ENCODE assay signal across 20 mouse cellular contexts in genomic region chr11:120651872-120652271, GRCm38 (mm10). TPM values are rescaled to one million over a fixed set of nuclear protein-coding genes. Genes with fewer than 3 reads are reported as not detected.
DNase-seq lines count a peak whose midpoint lies in the region; ATAC-seq and TF ChIP-seq lines count a peak whose summit lies in the region.
"Had no signal": no experiment of that assay in that cellular context is flagged by ENCODE, and none has a peak within 500 bp of the region (broad histone marks: within the 10 kb centered on the region; RNA-seq: fewer than 3 reads in every experiment).

No protein-coding gene starts in this region.

- no peak for TF ChIP-seq POLR2A in bone marrow, adult 2 months (IDR thresholded peaks at IDR 0.05; ENCODE audit: borderline replicate concordance, control insufficient read depth, low read depth, low read length)

- H3K4me3 ChIP-seq in forebrain, embryonic 11.5 days (ENCODE audit: low read depth, low read length) = no peak overlapping the region
- no peak overlapping the region for H3K4me3 ChIP-seq in forebrain, embryonic 10.5 days
- H3K4me3 ChIP-seq in left cerebral cortex, adult 2 months = no peak overlapping the region
- no peak overlapping the region for H3K4me3 ChIP-seq in bone marrow, adult 2 months (replicated peaks; ENCODE audit: control insufficient read depth, low read depth, low read length)
- H3K4me3 ChIP-seq: forebrain, embryonic 12.5 days; heart, embryonic 10.5 days; intestine, embryonic 15.5 days had no signal

- peaks cover 3% of the 10 kb centered on the region; the same call in 1 of the 2 replicates for H3K4me1 ChIP-seq in forebrain, embryonic 11.5 days (replicated peaks; ENCODE audit: control insufficient read depth, insufficient read depth, low read length)
- peaks cover 12% of the 10 kb centered on the region for H3K4me1 ChIP-seq in forebrain, embryonic 10.5 days
- no peaks in the 10 kb centered on the region; the same call in 1 of the 2 replicates for H3K4me1 ChIP-seq in bone marrow, adult 2 months (ENCODE audit: control insufficient read depth, insufficient read depth, low read length)

- intact Hi-C loops in left cerebral cortex, adult 2 months (cut with DNase I) = loop anchor here (10.0 kb wide), 1 partner anchor 123 kb away; no protein-coding TSS in a partner anchor
- intact Hi-C loops in left cerebral cortex, postnatal 4 days (cut with DNase I) = no loop called here

- H3K4me2 ChIP-seq in forebrain, embryonic 11.5 days (ENCODE audit: low read depth, low read length, severe bottlenecking) = no peak overlapping the region
- H3K4me2 ChIP-seq: forebrain, embryonic 12.5 days; intestine, embryonic 15.5 days had no signal

- H3K36me3 ChIP-seq in forebrain, embryonic 11.5 days (ENCODE audit: control insufficient read depth, insufficient read depth, low read length) = no peaks in the 10 kb centered on the region
- no peaks in the 10 kb centered on the region for H3K36me3 ChIP-seq in forebrain, embryonic 10.5 days (replicated peaks)
- H3K36me3 ChIP-seq: forebrain, embryonic 12.5 days; heart, embryonic 10.5 days; intestine, embryonic 15.5 days had no signal

- ATAC-seq in forebrain, embryonic 11.5 days (replicated peaks; ENCODE audit: low FRiP score) = no peak
- ATAC-seq: intestine, embryonic 15.5 days had no signal

- H3K27ac ChIP-seq in forebrain, embryonic 11.5 days (ENCODE audit: low read depth, low read length) = no peak overlapping the region
- no peak overlapping the region for H3K27ac ChIP-seq in forebrain, embryonic 10.5 days
- no peak overlapping the region for H3K27ac ChIP-seq in left cerebral cortex, adult 2 months
- H3K27ac ChIP-seq in bone marrow, adult 2 months (ENCODE audit: control insufficient read depth, insufficient read depth, low read depth, low read length, poor library complexity) = no peak overlapping the region
- H3K27ac ChIP-seq: forebrain, embryonic 12.5 days; heart, embryonic 10.5 days; intestine, embryonic 15.5 days; macrophage had no signal

- H3K27me3 ChIP-seq in forebrain, embryonic 11.5 days (ENCODE audit: control insufficient read depth, insufficient read depth, low read length) = no peaks in the 10 kb centered on the region; the same call in 1 of the 2 replicates
- H3K27me3 ChIP-seq in forebrain, embryonic 10.5 days (ENCODE audit: poor library complexity, severe bottlenecking) = peaks cover 45% of the 10 kb centered on the region

- 63% methylated on average over 3 of the region's 3 CpGs for WGBS in forebrain, embryonic 11.5 days
- WGBS in forebrain, embryonic 10.5 days = 68% methylated on average over 3 of the region's 3 CpGs
- 77% methylated on average over 3 of the region's 3 CpGs for WGBS in bone marrow, adult 2 months

- DNase-seq in forebrain, embryonic 11.5 days (ENCODE audit: low spot score) = peak; percentile 44
- no peak for DNase-seq in forebrain, embryonic 10.5 days (ENCODE audit: extremely low spot score, low spot score)
- no peak for DNase-seq in left cerebral cortex, adult 2 months (ENCODE audit: extremely low spot score in 1 of 2, low spot score in 2 of 2)
- DNase-seq in left cerebral cortex, postnatal 4 days = no peak
- DNase-seq in 416B (ENCODE audit: low read depth) = peak; percentile 56
- no peak for DNase-seq in thymus, postnatal 36 days
- no peak for DNase-seq in ovary, adult 18-20 months (ENCODE audit: low spot score)
- DNase-seq: B cell, adult 2 months; cerebellum, adult 9-11 months; heart, postnatal 4 days; kidney, postnatal 4 days; midbrain, embryonic 14.5 days had no signal

- H3K9ac ChIP-seq in forebrain, embryonic 11.5 days (ENCODE audit: low read length) = no peak overlapping the region
- H3K9ac ChIP-seq: forebrain, embryonic 12.5 days; intestine, embryonic 15.5 days had no signal

- H3K9me3 ChIP-seq in forebrain, embryonic 11.5 days (ENCODE audit: control insufficient read depth, low read length) = no peaks in the 10 kb centered on the region
- no peaks in the 10 kb centered on the region for H3K9me3 ChIP-seq in forebrain, embryonic 10.5 days
- H3K9me3 ChIP-seq: forebrain, embryonic 12.5 days; heart, embryonic 10.5 days; intestine, embryonic 15.5 days had no signal

- peak; percentile 31 for TF ChIP-seq CTCF in left cerebral cortex, adult 2 months (IDR thresholded peaks at IDR 0.05)
- peak; percentile 32; the same call in 1 of the 2 replicates for TF ChIP-seq CTCF in bone marrow, adult 2 months (IDR thresholded peaks at IDR 0.05; ENCODE audit: control insufficient read depth, insufficient read depth, low read length)

RNA-seq across cellular contexts. Expression of gene Myadml2, which starts 3.9 kb away (rescaled TPM):
- 0.51 TPM in 1 of 2 replicates, not detected in the other for polyA plus RNA-seq in forebrain, embryonic 11.5 days (2014; fragmentation: Nextera tagmentation; extraction: Ambion mirVana)
- polyA plus RNA-seq in forebrain, embryonic 10.5 days (2016; fragmentation: Nextera tagmentation; extraction: Ambion mirVana) = not detected in 2 replicates
- 1 to 10 TPM; 6.9 to 8.8 TPM for total RNA-seq in left cerebral cortex, adult 2 months (2021)
- 1 to 10 TPM; 1.0 to 2.9 TPM for total RNA-seq in left cerebral cortex, postnatal 4 days (2021)
- polyA plus RNA-seq in bone marrow, adult 2 months (2011; ENCODE audit: insufficient read depth, insufficient read length, low replicate concordance, missing spikeins) = 6.7 TPM in 1 of 2 replicates, not detected in the other
- polyA plus RNA-seq: embryonic facial prominence, embryonic 11.5 days; forebrain, embryonic 12.5 days; intestine, embryonic 15.5 days; macrophage; neural tube, embryonic 11.5 days; stomach, embryonic 14.5 days had no signal

RNA-seq across cellular contexts. Expression of gene Pycr1, which starts 8.3 kb away (rescaled TPM):
- 33.7 and 36.9 TPM in 2 replicates for polyA plus RNA-seq in forebrain, embryonic 11.5 days (2014; fragmentation: Nextera tagmentation; extraction: Ambion mirVana)
- polyA plus RNA-seq in forebrain, embryonic 10.5 days (2016; fragmentation: Nextera tagmentation; extraction: Ambion mirVana) = 37.5 and 40.5 TPM in 2 replicates
- 1 to 10 TPM; 2.4 to 3.1 TPM for total RNA-seq in left cerebral cortex, adult 2 months (2021)
- 1 to 10 TPM; 6.1 to 8.3 TPM for total RNA-seq in left cerebral cortex, postnatal 4 days (2021)
- polyA plus RNA-seq in bone marrow, adult 2 months (2011; ENCODE audit: insufficient read depth, insufficient read length, low replicate concordance, missing spikeins) = 2.3 TPM in 1 of 2 replicates, not detected in the other
- polyA plus RNA-seq: macrophage had no signal

RNA-seq across cellular contexts. Expression of gene Notum, which starts 9.1 kb away (rescaled TPM):
- polyA plus RNA-seq in forebrain, embryonic 11.5 days (2014; fragmentation: Nextera tagmentation; extraction: Ambion mirVana) = 0.61 and 1.3 TPM in 2 replicates
- 0.57 and 0.75 TPM in 2 replicates for polyA plus RNA-seq in forebrain, embryonic 10.5 days (2016; fragmentation: Nextera tagmentation; extraction: Ambion mirVana)
- total RNA-seq in left cerebral cortex, adult 2 months (2021) = 1 to 10 TPM; 4.0 to 7.2 TPM
- total RNA-seq in left cerebral cortex, postnatal 4 days (2021) = 1 to 10 TPM; 4.7 to 7.8 TPM
- polyA plus RNA-seq in bone marrow, adult 2 months (2011; ENCODE audit: insufficient read depth, insufficient read length, low replicate concordance, missing spikeins) = not detected in 2 replicates
- polyA plus RNA-seq: macrophage had no signal

RNA-seq across cellular contexts. Expression of gene Mafg, which starts 18.5 kb away (rescaled TPM):
- polyA plus RNA-seq in forebrain, embryonic 11.5 days (2014; fragmentation: Nextera tagmentation; extraction: Ambion mirVana) = 25.5 and 26.4 TPM in 2 replicates
- 20.2 and 22.7 TPM in 2 replicates for polyA plus RNA-seq in forebrain, embryonic 10.5 days (2016; fragmentation: Nextera tagmentation; extraction: Ambion mirVana)
- 100 to 1,000 TPM; 104 to 107 TPM for total RNA-seq in left cerebral cortex, adult 2 months (2021)
- 10 to 100 TPM; 83.3 to 85.8 TPM for total RNA-seq in left cerebral cortex, postnatal 4 days (2021)
- polyA plus RNA-seq in bone marrow, adult 2 months (2011; ENCODE audit: insufficient read depth, insufficient read length, low replicate concordance, missing spikeins) = 61.7 and 86.9 TPM in 2 replicates

RNA-seq across cellular contexts. Expression of gene Aspscr1, which starts 20.9 kb away (rescaled TPM):
- polyA plus RNA-seq in forebrain, embryonic 11.5 days (2014; fragmentation: Nextera tagmentation; extraction: Ambion mirVana) = 129 and 133 TPM in 2 replicates
- 134 and 142 TPM in 2 replicates for polyA plus RNA-seq in forebrain, embryonic 10.5 days (2016; fragmentation: Nextera tagmentation; extraction: Ambion mirVana)
- 10 to 100 TPM; 47.4 to 54.9 TPM for total RNA-seq in left cerebral cortex, adult 2 months (2021)
- 10 to 100 TPM; 79.1 TPM for total RNA-seq in left cerebral cortex, postnatal 4 days (2021)
- polyA plus RNA-seq in bone marrow, adult 2 months (2011; ENCODE audit: insufficient read depth, insufficient read length, low replicate concordance, missing spikeins) = 82.0 and 94.3 TPM in 2 replicates

Comparison
In these comparisons a context has a peak if more than half of its experiments do, and no peak if none do; other contexts are left out.
1. DNase-seq: peak in forebrain, embryonic 11.5 days (single experiment) and 416B (single experiment); none in forebrain, embryonic 10.5 days (single experiment), left cerebral cortex, adult 2 months (0 of 2), left cerebral cortex, postnatal 4 days (single experiment), thymus, postnatal 36 days (0 of 2) and ovary, adult 18-20 months (single experiment).
2. RNA of gene Pycr1, which starts 8.3 kb away (polyA plus RNA-seq): 37.5 to 40.5 TPM in forebrain, embryonic 10.5 days and 33.7 to 36.9 TPM in forebrain, embryonic 11.5 days; 2.3 TPM in bone marrow, adult 2 months; every median in the first group is over 10 times any median in the second.